Mouse (Mus musculus) lung, postnatal 0 days (tissue): ENCODE measurements around the gene Syngr4.

Experiments used
- CTCF ChIP-seq: IDR thresholded peaks from 2 replicates; pipeline ENCODE4 v1.5.1; 2016; ENCODE audit warnings: antibody characterized with exemption, mild to moderate bottlenecking
- EP300 ChIP-seq: IDR thresholded peaks from 2 replicates; pipeline ENCODE4 v1.6.1; 2016; ENCODE audit warnings: antibody characterized with exemption, mild to moderate bottlenecking, control low read depth

DNA sequence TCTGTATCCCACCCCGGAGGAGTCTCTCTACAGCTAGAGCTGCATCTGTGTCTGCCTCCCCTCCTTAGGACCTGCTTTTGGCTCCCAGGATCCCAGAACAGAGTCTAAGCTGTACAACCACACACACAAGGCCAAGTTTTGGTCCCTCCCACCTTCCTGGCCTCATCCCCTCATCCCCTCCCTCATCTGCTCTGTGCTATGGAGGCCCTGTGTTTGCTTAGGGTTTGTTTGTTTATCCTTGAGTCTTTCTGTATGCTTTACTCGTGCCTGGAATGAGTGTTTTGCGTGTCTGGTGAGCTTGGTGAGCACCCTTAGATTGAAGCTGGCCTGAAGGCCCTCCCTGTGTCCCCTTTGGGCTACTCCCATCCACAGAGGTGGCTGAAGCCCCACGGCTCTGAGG, 37.5 kb downstream of the Syngr4 start:
- TF ChIP-seq CTCF, result no peak
- TF ChIP-seq EP300, result no peak
